Mouse (Mus musculus): ENCODE results near the gene Thap12. TPM values are rescaled to one million over a fixed set of nuclear protein-coding genes. Genes with fewer than 3 reads are reported as not detected.

Gene Thap12
- polyA plus RNA-seq, 1 experiment from 2014 or later = 45.5 TPM

DNA sequence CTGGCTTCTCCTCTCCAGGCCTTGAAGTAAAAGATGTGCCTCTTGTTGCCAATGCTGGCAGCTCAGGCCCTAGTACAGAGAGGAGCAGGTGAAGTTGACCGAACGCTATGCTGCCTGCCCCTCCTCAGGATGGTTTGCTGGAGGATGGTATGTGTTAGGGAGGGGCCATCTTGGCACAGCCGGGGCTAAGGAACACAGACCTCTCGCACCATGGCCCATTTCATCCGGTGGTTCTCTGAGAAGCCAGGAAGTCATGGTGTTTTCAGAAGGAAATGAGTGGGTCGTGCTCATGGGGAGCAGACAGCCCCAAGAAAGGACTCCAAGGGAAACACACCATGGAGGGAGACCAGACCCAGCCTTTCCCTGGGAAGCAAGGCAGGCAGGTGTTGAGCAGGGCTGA, 64.4 kb downstream of the Thap12 start:
- H3K4me2 ChIP-seq = no peak overlapping the region
- peaks cover 17% of the 10 kb centered on the region; the same call in 1 of the 2 replicates for H3K4me1 ChIP-seq (replicated peaks)
- H3K27ac ChIP-seq (replicated peaks) = no peak overlapping the region
- no peak for ATAC-seq (ENCODE audit: low read depth)
- 0 out of 2 replicates have a peak, but pooled peaks cover 8% of the 10 kb centered on the region for H3K27me3 ChIP-seq
- no peak overlapping the region for H3K4me3 ChIP-seq
- H3K9ac ChIP-seq = no peak overlapping the region
- H3K36me3 ChIP-seq = no peaks in the 10 kb centered on the region
- 71% methylated on average over 6 of the region's 6 CpGs for WGBS
- H3K9me3 ChIP-seq = no peaks in the 10 kb centered on the region

Other genes with a start within 250 kb of the Thap12 start
- 4.6 and 4.9 TPM in 2 replicates for gene Lrrc32, start 213.8 kb upstream of the Thap12 start, polyA plus RNA-seq (2015; fragmentation: Nextera tagmentation; extraction: Ambion mirVana)
- gene Emsy, start 46.3 kb upstream of the Thap12 start, polyA plus RNA-seq (2015; fragmentation: Nextera tagmentation; extraction: Ambion mirVana) = 35.1 and 35.2 TPM in 2 replicates
- gene Wnt11, start 132.0 kb downstream of the Thap12 start, polyA plus RNA-seq (2015; fragmentation: Nextera tagmentation; extraction: Ambion mirVana) = 2.3 and 5.2 TPM in 2 replicates